Mouse (Mus musculus): ENCODE results near the gene Mgmt. TPM values are rescaled to one million over a fixed set of nuclear protein-coding genes. Genes with fewer than 3 reads are reported as not detected.

The Mgmt gene
- total and polyA plus RNA-seq, 3 experiments: 5.2 to 10.8 (median 8.5) TPM

- no peaks in the 10 kb centered on the region for H3K79me2 ChIP-seq (replicated peaks; ENCODE audit: control insufficient read depth, extremely low read depth, insufficient read depth, poor library complexity, severe bottlenecking)
- H3K4me2 ChIP-seq (ENCODE audit: insufficient read depth, low read depth, poor library complexity, severe bottlenecking): no peak overlapping the region
- peaks cover 0 to 25% of the 10 kb centered on the region in 2 experiments for H3K36me3 ChIP-seq (replicated peaks in 1 of 2; ENCODE audit: control insufficient read depth in 1 of 2, insufficient read depth in 1 of 2, low read length in 1 of 2)
- TF ChIP-seq MAFK (IDR thresholded peaks at IDR 0.05; ENCODE audit: insufficient replicate concordance, low read length): no peak
- no peak for TF ChIP-seq POLR2AphosphoS2 (IDR thresholded peaks at IDR 0.05; ENCODE audit: low read depth, low read length)
- TF ChIP-seq SIN3A (IDR thresholded peaks at IDR 0.05; ENCODE audit: low read length): no peak
- no peak for TF ChIP-seq ELF1 (IDR thresholded peaks at IDR 0.05; ENCODE audit: low read depth, low read length)
- TF ChIP-seq PAX5 (IDR thresholded peaks at IDR 0.05; ENCODE audit: low read length): no peak
- no peak for TF ChIP-seq TCF12 (IDR thresholded peaks at IDR 0.05; ENCODE audit: low read depth, low read length)
- TF ChIP-seq EP300 (IDR thresholded peaks at IDR 0.05; ENCODE audit: low read length): no peak
- TF ChIP-seq MAZ (IDR thresholded peaks at IDR 0.05; ENCODE audit: low read depth, low read length): no peak
- no peak for TF ChIP-seq IRF4 (IDR thresholded peaks at IDR 0.05; ENCODE audit: low read depth, low read length)
- H3K27me3 ChIP-seq (replicated peaks): no peaks in the 10 kb centered on the region
- H3K27ac ChIP-seq (ENCODE audit: insufficient read depth, low read depth): no peak overlapping the region
- DNase-seq (ENCODE audit: extremely low read depth): no peak
- in situ Hi-C loops (cut with MboI; ENCODE audit: low pct_ligation_motif_present, low pct_unique_long_range_greater_than_20kb, low sequenced_read_pairs): no loop called here
- no peaks in the 10 kb centered on the region for H3K9me3 ChIP-seq (replicated peaks; ENCODE audit: low read length)
- H3K9ac ChIP-seq (ENCODE audit: insufficient read depth, low read depth): no peak overlapping the region
- H3K4me1 ChIP-seq (ENCODE audit: control insufficient read depth in 1 of 2, insufficient read depth in 2 of 2): peaks cover 0 to 17% of the 10 kb centered on the region in 2 experiments; a peak in 2 of 4 replicates
- dilution Hi-C loops (cut with MboI; ENCODE audit: extremely low pct_ligation_motif_present, extremely low pct_unique_long_range_greater_than_20kb, low sequenced_read_pairs): no loop called here
- H3K4me3 ChIP-seq (replicated peaks in 1 of 3; ENCODE audit: low read depth in 2 of 3, low read length in 2 of 3, poor library complexity in 1 of 3): no peak overlapping the region
Measured at GRCm38 (mm10) chr7:136912901-136913300, 18.5 kb downstream of the Mgmt start.

GRCm38 (mm10) chr7:136916021-136916420 is 21.6 kb downstream of the Mgmt start:
- Histone ChIP-seq H3K27ac (ENCODE audit: insufficient read depth, low read depth) (no peak overlapping the region), H3K9ac (ENCODE audit: insufficient read depth, low read depth) (no peak overlapping the region), H3K4me1 (ENCODE audit: control insufficient read depth in 1 of 2, insufficient read depth in 2 of 2) (peaks cover 0 to 10% of the 10 kb centered on the region in 2 experiments; a peak in 1 of 4 replicates), H3K27me3 (replicated peaks) (no peaks in the 10 kb centered on the region), H3K79me2 (replicated peaks; ENCODE audit: control insufficient read depth, extremely low read depth, insufficient read depth, poor library complexity, severe bottlenecking) (no peaks in the 10 kb centered on the region), H3K36me3 (replicated peaks in 1 of 2; ENCODE audit: control insufficient read depth in 1 of 2, insufficient read depth in 1 of 2, low read length in 1 of 2) (peaks cover 0 to 34% of the 10 kb centered on the region in 2 experiments), H3K9me3 (replicated peaks; ENCODE audit: low read length) (no peaks in the 10 kb centered on the region), H3K4me2 (ENCODE audit: insufficient read depth, low read depth, poor library complexity, severe bottlenecking) (no peak overlapping the region), H3K4me3 (replicated peaks in 1 of 3; ENCODE audit: low read depth in 2 of 3, low read length in 2 of 3, poor library complexity in 1 of 3) (no peak overlapping the region)
- dilution Hi-C loops (cut with MboI; ENCODE audit: extremely low pct_ligation_motif_present, extremely low pct_unique_long_range_greater_than_20kb, low sequenced_read_pairs): no loop called here
- DNase-seq (ENCODE audit: extremely low read depth): no peak
- no peak for TF ChIP-seq JUN (IDR thresholded peaks at IDR 0.05; ENCODE audit: insufficient read depth, low read depth, low read length)
- TF ChIP-seq POLR2AphosphoS2 (IDR thresholded peaks at IDR 0.05; ENCODE audit: low read depth, low read length): no peak
- no peak for TF ChIP-seq E2F4 (IDR thresholded peaks at IDR 0.05; ENCODE audit: insufficient replicate concordance, low read depth, low read length)
- TF ChIP-seq EP300 (IDR thresholded peaks at IDR 0.05; ENCODE audit: low read length): no peak
- in situ Hi-C loops (cut with MboI; ENCODE audit: low pct_ligation_motif_present, low pct_unique_long_range_greater_than_20kb, low sequenced_read_pairs): no loop called here

DNA sequence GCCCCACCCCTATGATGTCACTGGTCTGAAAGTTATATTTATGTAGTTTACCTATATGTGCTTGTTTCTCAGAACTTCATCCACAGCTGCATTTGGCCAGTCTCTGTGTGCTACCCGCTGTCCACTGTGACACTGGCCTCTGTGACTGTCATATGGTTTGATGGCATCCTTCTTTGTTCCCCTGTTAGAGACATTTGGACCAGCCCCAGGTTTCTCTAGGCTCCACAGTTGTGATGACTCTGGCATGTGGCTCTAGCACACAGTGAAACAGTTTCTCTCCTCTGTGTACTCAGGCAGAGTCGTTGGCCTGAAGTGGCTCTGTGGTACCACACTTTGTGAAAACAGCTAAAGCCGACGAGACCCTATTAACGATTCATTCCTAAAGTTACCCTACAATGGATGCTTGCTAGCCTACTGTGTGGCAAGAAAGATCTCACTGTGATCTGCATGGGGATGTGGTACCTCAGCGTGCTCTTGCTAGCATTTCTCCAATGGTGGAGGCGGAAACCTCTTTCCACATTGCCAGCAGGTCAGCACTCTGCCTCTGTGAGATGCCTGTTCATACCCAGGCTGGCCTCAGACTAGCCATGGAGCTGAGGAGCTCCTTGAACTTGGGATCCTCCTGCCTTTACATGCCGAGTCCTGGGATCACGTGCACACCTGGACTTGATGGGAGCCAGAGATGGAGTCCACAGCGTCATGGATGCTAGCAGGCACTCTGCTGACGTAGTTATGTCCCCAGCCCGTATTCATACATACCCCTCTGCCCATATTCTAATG is 26.8 kb downstream of the Mgmt start:
- Histone ChIP-seq H3K27ac (ENCODE audit: insufficient read depth, low read depth) (no peak overlapping the region), H3K36me3 (replicated peaks in 1 of 2; ENCODE audit: control insufficient read depth in 1 of 2, insufficient read depth in 1 of 2, low read length in 1 of 2) (peaks cover 0 to 47% of the 10 kb centered on the region in 2 experiments), H3K27me3 (replicated peaks) (no peaks in the 10 kb centered on the region), H3K4me2 (ENCODE audit: insufficient read depth, low read depth, poor library complexity, severe bottlenecking) (no peak overlapping the region), H3K4me1 (ENCODE audit: control insufficient read depth in 1 of 2, insufficient read depth in 2 of 2) (peaks cover 0 to 25% of the 10 kb centered on the region in 2 experiments; a peak in 2 of 4 replicates), H3K4me3 (replicated peaks in 1 of 3; ENCODE audit: low read depth in 2 of 3, low read length in 2 of 3, poor library complexity in 1 of 3) (no peak overlapping the region), H3K79me2 (replicated peaks; ENCODE audit: control insufficient read depth, extremely low read depth, insufficient read depth, poor library complexity, severe bottlenecking) (no peaks in the 10 kb centered on the region), H3K9me3 (replicated peaks; ENCODE audit: low read length) (no peaks in the 10 kb centered on the region), H3K9ac (ENCODE audit: insufficient read depth, low read depth) (no peak overlapping the region)
- in situ Hi-C loops (cut with MboI; ENCODE audit: low pct_ligation_motif_present, low pct_unique_long_range_greater_than_20kb, low sequenced_read_pairs) (no loop called here), dilution Hi-C loops (cut with MboI; ENCODE audit: extremely low pct_ligation_motif_present, extremely low pct_unique_long_range_greater_than_20kb, low sequenced_read_pairs) (no loop called here)
- TF ChIP-seq ZMIZ1 (IDR thresholded peaks at IDR 0.05; ENCODE audit: low read depth, low read length) (no peak), NRF1 (IDR thresholded peaks at IDR 0.05; ENCODE audit: low read depth, low read length) (no peak), MXI1 (IDR thresholded peaks at IDR 0.05; ENCODE audit: low read depth, low read length) (no peak), TBP (conservative IDR thresholded peaks at IDR 0.05; ENCODE audit: low read depth, low read length) (no peak), MAFK (IDR thresholded peaks at IDR 0.05; ENCODE audit: insufficient replicate concordance, low read length) (no peak), HCFC1 (IDR thresholded peaks at IDR 0.05; ENCODE audit: low read depth, low read length) (no peak), ZKSCAN1 (IDR thresholded peaks at IDR 0.05; ENCODE audit: borderline replicate concordance, low read depth, low read length) (no peak), RAD21 (IDR thresholded peaks at IDR 0.05; ENCODE audit: low read depth, low read length) (no peak), ELF1 (IDR thresholded peaks at IDR 0.05; ENCODE audit: low read depth, low read length) (no peak), GABPA (IDR thresholded peaks at IDR 0.05; ENCODE audit: insufficient replicate concordance, low read depth, low read length) (no peak), KAT2A (IDR thresholded peaks at IDR 0.05; ENCODE audit: insufficient replicate concordance, low read length) (no peak), E2F4 (IDR thresholded peaks at IDR 0.05; ENCODE audit: insufficient replicate concordance, low read depth, low read length) (no peak)
- no peak for DNase-seq (ENCODE audit: extremely low read depth)

Measured in CH12.LX (cell line).